Mouse (Mus musculus): ENCODE measurements around the gene Epha2.

DNA sequence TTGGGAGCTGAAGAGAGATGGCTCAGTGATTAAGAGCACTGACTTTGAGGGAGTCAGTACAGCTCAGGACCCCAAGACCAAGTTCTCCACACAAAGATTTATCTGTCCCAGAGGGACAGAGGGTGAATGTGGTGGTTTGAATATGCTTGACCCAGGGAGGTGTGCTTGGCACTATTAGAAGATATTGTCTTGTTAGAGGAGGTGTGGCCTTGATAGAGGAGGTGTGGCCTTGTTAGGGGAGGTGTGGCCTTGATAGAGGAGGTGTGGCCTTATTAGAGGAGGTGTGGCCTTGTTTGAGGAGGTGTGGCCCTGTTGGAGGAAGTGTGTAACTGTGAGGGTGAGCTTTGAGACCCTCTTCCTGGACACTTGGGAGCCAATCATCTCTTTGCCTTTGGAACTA is 56.8 kb downstream of the Epha2 start:
- TF ChIP-seq CTCF (IDR thresholded peaks at IDR 0.05; ENCODE audit: extremely low read depth, insufficient read length, insufficient replicate concordance, low read depth, low read length) (no peak), POLR2A (IDR thresholded peaks at IDR 0.05; ENCODE audit: low read depth, low read length) (no peak)

All from small intestine, adult 2 months (tissue).